Mouse (Mus musculus) cerebellum, adult 2 months (tissue): Measurements from ENCODE around the gene Birc5. TPM values are rescaled to one million over a fixed set of nuclear protein-coding genes. Genes with fewer than 3 reads are reported as not detected.
A peak's percentile ranks its signal among the peaks of the same experiment; 100 is the strongest.

ENCODE experiments used
- DNase-seq, 2 experiments: peaks; one replicate each; pipeline ENCODE4 v3.0.0; 2021
- H3K27ac ChIP-seq: fragments of 200-500 bp; 2 replicates; pipeline ENCODE4 v1.5.1; 2012; ENCODE audit warnings: low read length, control low read depth, inconsistent platforms; ENCODE audit not compliant: insufficient read depth
- H3K27me3 ChIP-seq: fragments of 200-500 bp; 2 replicates; pipeline ENCODE4 v1.6.1; 2012; ENCODE audit warnings: inconsistent platforms, mild to moderate bottlenecking, low read length, moderate library complexity; ENCODE audit not compliant: control insufficient read depth, insufficient read depth
- H3K4me1 ChIP-seq: fragments of 200-500 bp; 2 replicates; pipeline ENCODE4 v1.6.1; 2011; ENCODE audit warnings: low read length; ENCODE audit not compliant: control insufficient read depth, insufficient read depth
- H3K4me3 ChIP-seq: fragments of 200-500 bp; replicated peaks from 2 replicates; pipeline ENCODE3; 2011; ENCODE audit warnings: mild to moderate bottlenecking, low read depth, low read length, control low read depth; ENCODE audit not compliant: insufficient read depth
- CTCF ChIP-seq: fragments of 200-500 bp; IDR thresholded peaks from 2 replicates; pipeline ENCODE4 v1.5.1; 2011; ENCODE audit warnings: low read depth, mild to moderate bottlenecking, control low read depth, low read length, moderate library complexity, borderline replicate concordance; ENCODE audit not compliant: insufficient read depth
- POLR2A ChIP-seq: fragments of 200-500 bp; IDR thresholded peaks from 2 replicates; pipeline ENCODE4 v1.6.1; 2011; ENCODE audit warnings: low read length, control low read depth, borderline replicate concordance; ENCODE audit not compliant: insufficient read depth
- WGBS: fragments of 180-500 bp; shearing (Covaris S2); methylation state at CpG from one replicate; pipeline ENCODE4 v1.1.7; 2018; 5-methylcytosine and 5-hydroxymethylcytosine counted together
- polyA plus RNA-seq: library from polyadenylated mRNA; depleted of rRNA; stranded (reverse); fragments of >200 nt; gene quantifications from 2 replicates; pipeline ENCODE4 v1.2.3, GENCODE M21; 2012

Birc5 gene
- polyA plus RNA-seq, 1 experiment = 1.2 TPM

- 5% methylated on average over 19 of the region's 19 CpGs for WGBS
- TF ChIP-seq CTCF (no peak), POLR2A (no peak)
- Histone ChIP-seq H3K4me1 (no peaks in the 10 kb centered on the region), H3K4me3 (peak overlapping the region; percentile 95), H3K27ac (peak overlapping the region; percentile 84), H3K27me3 (no peaks in the 10 kb centered on the region)
- DNase-seq = no peak
Measured at GRCm38 (mm10) chr11:117848271-117848984, 623 bp upstream of the Birc5 start.

DNA sequence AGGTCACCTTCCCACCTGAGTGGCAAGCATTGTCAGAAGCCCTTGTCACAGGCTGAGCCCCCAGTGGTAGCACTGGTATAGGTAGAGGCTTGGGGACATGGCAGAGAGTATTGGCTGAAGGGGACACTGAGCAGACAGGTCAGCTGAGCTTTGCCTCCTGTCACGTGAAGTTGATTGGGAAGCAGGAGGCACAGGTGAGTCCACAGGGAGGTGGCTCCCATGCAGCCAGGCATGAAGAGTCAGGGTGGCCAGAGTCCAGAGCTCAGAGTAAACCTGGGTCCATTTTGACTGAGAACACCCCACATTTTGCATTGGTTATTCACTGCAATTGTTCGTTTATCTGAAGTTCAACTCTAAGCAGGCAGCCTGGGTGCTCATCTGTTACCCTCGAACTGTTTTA lies 3.8 kb downstream of the Birc5 start:
- Histone ChIP-seq H3K27me3 (no peaks in the 10 kb centered on the region), H3K27ac (no peak overlapping the region), H3K4me3 (no peak overlapping the region), H3K4me1 (no peaks in the 10 kb centered on the region)
- 82% methylated on average over 3 of the region's 3 CpGs for WGBS
- DNase-seq = no peak
- TF ChIP-seq POLR2A (no peak), CTCF (no peak)

- Histone ChIP-seq H3K27me3 (no peaks in the 10 kb centered on the region), H3K4me3 (no peak overlapping the region), H3K27ac (no peak overlapping the region), H3K4me1 (no peaks in the 10 kb centered on the region)
- 87% methylated on average over 9 of the region's 9 CpGs for WGBS
- no peak for DNase-seq
- TF ChIP-seq CTCF (no peak), POLR2A (no peak)
Measured at GRCm38 (mm10) chr11:117854241-117854640, 5.2 kb downstream of the Birc5 start.

DNA sequence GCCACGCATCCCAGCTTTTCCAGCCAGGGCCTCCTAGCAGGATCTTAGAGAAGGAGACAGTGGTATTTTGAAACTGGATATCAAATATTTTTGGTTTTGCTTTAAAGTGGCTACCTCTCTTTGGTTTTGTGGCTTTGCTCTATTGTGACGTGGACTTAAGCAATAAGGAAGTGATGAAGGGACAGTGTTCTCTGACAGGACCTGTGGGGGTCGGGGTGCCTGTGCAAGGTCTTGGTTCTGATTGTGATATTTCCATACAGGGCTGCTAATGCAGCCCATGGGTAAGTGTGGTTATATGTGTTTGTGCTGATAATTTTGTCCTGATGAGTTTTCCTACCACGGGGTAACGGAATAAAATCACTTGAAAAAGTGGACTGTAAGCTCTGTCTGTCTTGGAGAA lies 6.3 kb downstream of the Birc5 start:
- no peak for TF ChIP-seq CTCF
- no peak for TF ChIP-seq POLR2A

GRCm38 (mm10) chr11:117855975-117856374 lies 6.9 kb downstream of the Birc5 start:
- H3K27me3 ChIP-seq = no peaks in the 10 kb centered on the region
- TF ChIP-seq CTCF = no peak
- no peak for TF ChIP-seq POLR2A
- H3K4me1 ChIP-seq = no peaks in the 10 kb centered on the region
- H3K27ac ChIP-seq = no peak overlapping the region
- H3K4me3 ChIP-seq = no peak overlapping the region
- no peak for DNase-seq
- WGBS = 89% methylated on average over 1 of the region's 1 CpGs

More for the DNA sequence above, 6.3 kb downstream of the Birc5 start:
- H3K27me3 ChIP-seq = no peaks in the 10 kb centered on the region
- no peaks in the 10 kb centered on the region for H3K4me1 ChIP-seq
- DNase-seq = no peak
- H3K27ac ChIP-seq = no peak overlapping the region
- WGBS = 95% methylated on average over 5 of the region's 5 CpGs
- H3K4me3 ChIP-seq = no peak overlapping the region

DNA sequence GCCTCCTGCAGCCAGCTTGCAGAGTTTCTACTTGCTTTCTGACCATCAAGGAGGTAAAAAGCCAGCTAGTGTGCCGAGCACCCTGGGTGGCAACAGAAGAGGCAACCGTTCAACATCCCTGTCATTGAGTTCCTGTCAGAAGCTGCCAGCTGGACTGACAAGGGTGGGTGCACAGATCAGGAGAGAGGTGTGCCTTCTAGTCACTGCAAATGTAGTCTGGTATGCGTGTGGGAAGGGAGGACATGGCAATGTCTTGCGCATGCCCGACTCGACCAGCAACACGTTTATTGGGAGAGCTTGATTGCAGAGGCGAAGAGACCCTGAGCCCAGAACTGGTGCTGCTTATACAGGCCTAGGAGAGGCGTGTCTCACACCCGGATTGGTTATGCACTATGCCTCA lies 8.4 kb downstream of the Birc5 start:
- TF ChIP-seq CTCF = no peak
- TF ChIP-seq POLR2A = no peak
- Histone ChIP-seq H3K4me1 (no peaks in the 10 kb centered on the region), H3K27ac (no peak overlapping the region), H3K27me3 (no peaks in the 10 kb centered on the region), H3K4me3 (no peak overlapping the region)
- WGBS = 92% methylated on average over 10 of the region's 10 CpGs
- DNase-seq = no peak

- TF ChIP-seq POLR2A = no peak
- TF ChIP-seq CTCF = no peak
- Histone ChIP-seq H3K4me1 (no peaks in the 10 kb centered on the region), H3K27me3 (no peaks in the 10 kb centered on the region), H3K4me3 (no peak overlapping the region), H3K27ac (no peak overlapping the region)
- whole genome bisulfite sequencing = 26% methylated on average over 3 of the region's 3 CpGs
- no peak for DNase-seq
Measured at GRCm38 (mm10) chr11:117858392-117858791, 9.3 kb downstream of the Birc5 start.

- DNase-seq = no peak
- Histone ChIP-seq H3K27me3 (no peaks in the 10 kb centered on the region), H3K27ac (no peak within 1 kb of the TSS), H3K4me3 (no peak within 1 kb of the TSS), H3K4me1 (no peaks in the 10 kb centered on the region)
- 7% methylated on average over 23 of the region's 23 CpGs for WGBS
- TF ChIP-seq CTCF (no peak), POLR2A (no peak)
Measured at GRCm38 (mm10) chr11:117860601-117861000, 11.6 kb downstream of the Birc5 start, which contains the start of gene Tmem235. TSS of gene Tmem235 (plus strand) at chr11:117860752.
